8 mouse cellular contexts compared by ENCODE assay signal in genomic region chr6:134792141-134793045, GRCm38 (mm10). TPM values are rescaled to one million over a fixed set of nuclear protein-coding genes. Genes with fewer than 3 reads are reported as not detected.
DNase-seq lines count a peak whose midpoint lies in the region; ATAC-seq lines count a peak whose summit lies in the region.

Gene Dusp16, minus strand, starts transcription at chr6:134792625.

- no peaks in the 10 kb centered on the region for H3K9me3 ChIP-seq in embryonic facial prominence, embryonic 13.5 days
- H3K9me3 ChIP-seq in limb, embryonic 10.5 days (replicated peaks): no peaks in the 10 kb centered on the region
- no peaks in the 10 kb centered on the region for H3K9me3 ChIP-seq in midbrain, embryonic 12.5 days

- peak within 1 kb of the TSS; percentile 94 for H3K9ac ChIP-seq in embryonic facial prominence, embryonic 13.5 days
- peak within 1 kb of the TSS; percentile 89 for H3K9ac ChIP-seq in midbrain, embryonic 12.5 days (replicated peaks)

- H3K36me3 ChIP-seq in embryonic facial prominence, embryonic 13.5 days: no peaks in the 10 kb centered on the region
- no peaks in the 10 kb centered on the region for H3K36me3 ChIP-seq in limb, embryonic 10.5 days
- H3K36me3 ChIP-seq in midbrain, embryonic 12.5 days: no peaks in the 10 kb centered on the region

- ATAC-seq in embryonic facial prominence, embryonic 13.5 days (ENCODE audit: insufficient number of reproducible peaks, insufficient read depth, low FRiP score, low TSS enrichment, low read depth): peak; percentile 74
- peak; percentile 83 for ATAC-seq in midbrain, embryonic 12.5 days (ENCODE audit: low FRiP score, low read depth)

- peak within 1 kb of the TSS; percentile 97 for H3K27ac ChIP-seq in embryonic facial prominence, embryonic 13.5 days
- H3K27ac ChIP-seq in limb, embryonic 10.5 days: peak within 1 kb of the TSS; percentile 97
- peak within 1 kb of the TSS; percentile 90 for H3K27ac ChIP-seq in midbrain, embryonic 12.5 days (replicated peaks)

- H3K4me3 ChIP-seq in embryonic facial prominence, embryonic 13.5 days: peak within 1 kb of the TSS; percentile 81
- peak within 1 kb of the TSS; percentile 77 for H3K4me3 ChIP-seq in limb, embryonic 10.5 days
- H3K4me3 ChIP-seq in midbrain, embryonic 12.5 days: peak within 1 kb of the TSS; percentile 75

- WGBS in embryonic facial prominence, embryonic 13.5 days: under 1% methylated on average over 61 of the region's 108 CpGs
- 2% methylated on average over 105 of the region's 108 CpGs for WGBS in limb, embryonic 10.5 days
- WGBS in midbrain, embryonic 12.5 days: under 1% methylated on average over 66 of the region's 108 CpGs

- peak within 1 kb of the TSS; percentile 68 for H3K4me2 ChIP-seq in embryonic facial prominence, embryonic 13.5 days
- H3K4me2 ChIP-seq in midbrain, embryonic 12.5 days (replicated peaks): peak within 1 kb of the TSS; percentile 55

- peaks cover 15% of the 10 kb centered on the region for H3K4me1 ChIP-seq in embryonic facial prominence, embryonic 13.5 days
- peaks cover 10% of the 10 kb centered on the region for H3K4me1 ChIP-seq in limb, embryonic 10.5 days
- peaks cover 11% of the 10 kb centered on the region for H3K4me1 ChIP-seq in midbrain, embryonic 12.5 days

- peak; percentile 96 for DNase-seq in 416B (ENCODE audit: low read depth)
- peak; percentile 45 to 59 for DNase-seq in adrenal gland, postnatal 4 days (ENCODE audit: low spot score in 2 of 2)
- DNase-seq in heart, adult 18-20 months: peak; percentile 97
- peak; percentile 89 for DNase-seq in kidney, adult 18-20 months
- DNase-seq in limb, embryonic 10.5 days (ENCODE audit: low spot score): peak; percentile 87
- DNase-seq in spleen, adult 12 weeks (ENCODE audit: low spot score): peak; percentile 66

- H3K27me3 ChIP-seq in embryonic facial prominence, embryonic 13.5 days: no peaks in the 10 kb centered on the region
- peaks cover 11% of the 10 kb centered on the region for H3K27me3 ChIP-seq in limb, embryonic 10.5 days (ENCODE audit: low read depth, poor library complexity, severe bottlenecking)
- peaks cover 13% of the 10 kb centered on the region; the same call in 1 of the 2 replicates for H3K27me3 ChIP-seq in midbrain, embryonic 12.5 days

RNA-seq across cellular contexts. Expression of gene Dusp16, which starts in this region (rescaled TPM):
- total RNA-seq in adrenal gland, postnatal 4 days (2021): 10 to 100 TPM; 23.9 to 25.5 TPM
- polyA plus RNA-seq in embryonic facial prominence, embryonic 13.5 days (2015; fragmentation: Nextera tagmentation; extraction: Ambion mirVana): 14.3 and 18.0 TPM in 2 replicates
- 10 to 100 TPM; 20.7 to 23.8 TPM for total RNA-seq in heart, adult 18-20 months (2021)
- polyA plus RNA-seq in limb, embryonic 10.5 days (2016; fragmentation: Nextera tagmentation; extraction: Ambion mirVana): 8.7 and 10.0 TPM in 2 replicates
- 17.0 and 17.7 TPM in 2 replicates for polyA plus RNA-seq in midbrain, embryonic 12.5 days (2016; fragmentation: Nextera tagmentation; extraction: Ambion mirVana)

Comparison
In these comparisons a context has a peak if more than half of its experiments do, and no peak if none do; other contexts are left out.
1. Peak in every context shown above with its lines: DNase-seq, ATAC-seq, H3K4me3 ChIP-seq and H3K27ac ChIP-seq.